Mouse (Mus musculus) adrenal gland, postnatal 25 days (tissue): ENCODE data around the gene Cfl1. TPM values are rescaled to one million over a fixed set of nuclear protein-coding genes. Genes with fewer than 3 reads are reported as not detected.
"Not testable (repeated sequence)": the region's sequence is repeated elsewhere in the genome, so short reads cannot be mapped to it uniquely, and the experiment has no call there.

Experiments
- DNase-seq: peaks from one replicate; pipeline ENCODE4 v3.0.0; 2021; ENCODE audit warnings: mixed read lengths
- total RNA-seq: library from RNA; stranded (reverse); gene quantifications from 2 replicates; pipeline ENCODE4 v1.2.3, GENCODE M21; 2021

Gene Cfl1
- total RNA-seq, 1 experiment from 2014 or later, result 625 TPM

DNA sequence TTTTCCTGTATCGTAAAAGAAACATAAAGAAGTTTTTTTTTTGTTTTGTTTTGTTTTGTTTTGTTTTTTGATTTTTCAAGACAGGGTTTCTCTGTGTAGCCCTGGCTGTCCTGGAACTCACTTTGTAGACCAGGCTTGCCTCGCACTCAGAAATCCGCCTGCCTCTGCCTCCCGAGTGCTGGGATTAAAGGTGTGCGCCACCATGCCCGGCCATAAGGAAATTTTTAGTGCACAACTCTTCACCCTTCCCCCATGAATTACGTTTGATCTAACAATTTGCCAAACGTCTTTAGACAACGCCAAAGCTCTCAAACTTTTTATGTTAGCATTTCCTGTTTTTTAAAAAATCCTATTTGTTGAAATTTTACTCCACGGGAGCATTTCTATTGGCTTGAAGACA, 534 bp upstream of the Cfl1 start:
- not testable (repeated sequence) for DNase-seq

DNA sequence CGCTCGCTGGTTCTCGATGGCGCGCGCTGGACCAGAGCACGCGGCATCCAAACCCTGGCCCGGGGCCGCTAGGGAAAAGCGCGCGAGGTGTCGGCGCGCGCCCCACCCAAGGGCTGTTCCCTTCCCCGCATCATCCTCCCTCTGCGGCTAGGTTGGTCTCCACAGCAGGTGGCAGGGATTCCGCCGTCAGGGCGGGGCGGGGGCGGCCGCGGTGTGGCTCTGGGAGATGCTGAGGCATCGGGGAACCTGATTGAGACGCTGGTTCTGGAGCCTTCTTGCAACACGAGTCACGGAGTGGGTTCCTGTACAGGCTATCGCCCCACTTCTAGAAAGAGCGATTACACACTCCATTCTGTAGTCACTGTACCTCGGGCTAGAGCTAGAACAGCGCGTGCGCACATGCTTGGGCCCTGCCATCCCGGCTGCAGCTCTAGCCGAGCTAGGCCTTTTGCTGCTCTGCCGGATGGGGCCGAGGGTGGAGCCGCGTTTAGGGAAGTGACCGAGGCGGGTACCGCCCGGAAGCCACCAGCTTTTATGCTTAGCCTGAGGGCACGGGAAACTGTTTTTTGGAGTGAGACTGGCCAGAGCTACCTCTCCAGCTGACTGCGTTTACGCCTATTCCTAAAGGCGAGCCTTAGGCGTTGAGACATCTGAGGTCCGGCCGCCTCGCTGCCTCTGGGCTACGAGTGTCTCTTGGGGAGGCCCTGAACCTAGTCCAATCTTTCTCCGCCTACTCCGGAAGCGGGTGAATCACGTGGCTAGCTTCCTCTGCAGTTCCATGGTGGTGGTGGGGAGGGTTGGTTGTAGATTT, 848 bp downstream of the Cfl1 start:
- peak; percentile 81 for DNase-seq

DNA sequence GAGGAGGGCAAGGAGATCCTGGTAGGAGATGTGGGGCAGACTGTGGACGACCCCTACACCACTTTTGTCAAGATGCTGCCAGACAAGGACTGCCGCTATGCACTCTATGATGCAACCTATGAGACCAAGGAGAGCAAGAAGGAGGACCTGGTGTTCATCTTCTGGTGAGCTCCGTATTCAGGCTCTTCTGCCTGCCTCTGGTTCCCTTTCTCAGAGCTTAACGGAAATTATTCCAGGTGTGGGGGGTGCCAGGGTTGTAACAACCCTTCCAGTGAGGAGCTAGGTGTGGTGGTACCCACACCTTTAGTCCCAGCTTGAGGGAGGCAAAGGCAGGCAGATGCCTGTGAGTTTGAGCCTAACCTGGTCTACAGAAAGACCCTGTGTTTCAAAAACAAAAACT, 2.4 kb downstream of the Cfl1 start:
- DNase-seq, result no peak

DNA sequence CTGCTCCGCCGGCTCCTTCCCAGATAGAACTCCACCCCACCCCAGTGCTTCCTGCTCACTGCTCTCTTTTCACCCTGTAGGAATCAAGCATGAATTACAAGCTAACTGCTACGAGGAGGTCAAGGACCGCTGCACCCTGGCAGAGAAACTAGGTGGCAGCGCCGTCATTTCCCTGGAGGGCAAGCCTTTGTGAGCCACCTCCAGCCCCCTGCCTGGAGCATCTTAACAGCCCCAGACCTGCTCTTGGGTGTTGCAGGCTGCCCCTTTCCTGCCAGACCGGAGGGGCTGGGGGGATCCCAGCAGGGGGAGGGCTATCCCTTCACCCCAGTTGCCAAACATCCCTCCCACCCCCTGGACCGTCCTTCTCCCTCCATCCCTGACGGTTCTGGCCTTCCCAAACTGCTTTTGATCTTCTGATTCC, 3.1 kb downstream of the Cfl1 start:
- not testable (repeated sequence) for DNase-seq

DNA sequence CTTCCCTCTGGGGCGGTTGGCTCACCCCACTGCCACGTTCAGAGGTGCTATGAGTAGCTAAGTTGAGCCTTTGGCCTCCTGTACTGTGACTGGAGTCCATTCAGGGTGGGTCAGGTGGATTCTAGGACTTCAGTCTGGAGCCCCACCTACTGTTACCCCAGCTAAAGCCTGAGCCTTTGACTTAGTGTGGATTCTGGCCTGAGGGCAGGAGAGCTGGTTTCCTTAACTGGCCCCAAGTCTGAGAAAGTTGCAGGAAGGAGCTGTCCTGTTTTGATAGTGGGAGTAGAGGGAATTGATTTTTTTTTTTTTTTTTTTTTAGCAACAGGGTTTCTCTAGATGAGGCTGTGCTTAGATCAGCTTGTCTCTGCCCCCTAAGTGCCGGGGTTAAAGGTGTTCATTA, 4.1 kb downstream of the Cfl1 start:
- no peak for DNase-seq

DNA sequence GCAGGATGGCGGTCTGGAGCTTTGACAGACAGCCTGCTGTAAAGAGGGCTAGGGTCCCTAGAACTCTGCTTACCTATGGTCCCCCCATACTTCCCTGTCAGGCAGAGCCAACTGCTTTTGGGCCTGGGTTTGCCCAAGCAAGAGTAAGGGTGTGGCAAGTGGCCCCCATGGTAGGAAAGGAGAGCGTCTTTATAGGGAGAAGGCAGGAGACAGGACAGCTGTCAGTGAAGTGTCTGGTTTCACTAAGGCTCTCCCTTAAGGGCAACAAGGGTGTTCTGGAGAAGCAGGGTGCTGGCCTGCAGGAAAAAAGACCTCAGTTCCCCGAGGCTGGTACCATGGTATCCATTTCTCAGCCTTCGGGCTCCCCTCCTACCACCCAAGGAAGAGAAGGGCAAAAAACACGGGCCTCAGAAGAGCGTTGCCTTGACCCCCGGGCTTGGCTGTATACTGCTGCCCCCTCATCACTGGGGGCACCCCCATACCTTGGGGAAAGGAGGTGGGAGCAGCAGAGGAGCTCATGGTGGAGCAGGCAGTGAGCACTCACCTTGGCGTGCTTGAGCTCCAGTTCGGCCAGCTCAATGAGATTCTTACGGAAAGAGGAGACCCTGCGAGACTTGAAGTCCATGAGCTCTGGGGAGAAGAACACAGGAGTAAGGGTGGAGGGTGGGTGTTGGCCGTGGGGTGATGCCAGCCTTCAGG, 5.2 kb downstream of the Cfl1 start:
- no peak for DNase-seq

DNA sequence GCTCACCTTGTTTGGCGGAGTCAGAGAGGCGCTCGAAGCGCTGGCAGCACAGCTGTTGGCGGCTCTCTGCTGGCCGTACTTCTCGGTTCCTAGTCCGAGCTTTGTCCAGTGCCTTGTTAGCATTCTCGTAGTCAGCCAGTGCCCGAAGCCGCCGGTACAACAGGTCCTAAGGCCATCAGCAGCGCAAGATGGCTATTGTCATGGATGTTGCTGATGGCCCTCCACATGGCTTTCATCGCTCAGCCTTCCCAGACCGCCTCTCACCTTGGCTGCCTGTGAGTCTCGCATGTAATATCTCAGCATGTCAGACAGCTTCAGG, 5.8 kb downstream of the Cfl1 start:
- DNase-seq, result no peak

DNA sequence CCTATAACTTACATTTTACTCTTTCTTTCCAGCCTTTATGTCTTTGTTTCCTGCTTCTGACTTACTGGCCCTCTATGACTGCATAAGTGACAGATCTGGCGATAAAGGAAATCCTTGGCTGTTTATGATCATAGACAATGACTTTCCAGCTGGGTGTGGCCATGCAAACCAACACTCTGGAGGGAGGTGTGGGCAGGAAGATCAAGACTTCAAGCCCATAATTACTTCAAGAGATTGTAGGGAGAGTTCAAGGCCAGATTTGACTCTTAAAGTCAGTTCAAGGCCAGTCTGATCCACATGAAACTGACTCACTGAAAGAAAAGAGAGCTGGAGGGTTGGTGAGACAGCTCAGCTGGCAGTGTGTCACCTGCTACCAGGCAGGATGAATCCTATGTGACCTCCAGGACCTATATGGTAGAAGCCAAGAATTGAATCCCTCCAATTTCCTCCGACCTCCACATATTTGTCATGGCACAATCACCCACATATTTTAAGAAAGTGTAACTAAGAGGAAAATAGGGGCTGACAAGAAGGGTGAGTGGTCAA, 10.1 kb downstream of the Cfl1 start:
- no peak for DNase-seq

DNA sequence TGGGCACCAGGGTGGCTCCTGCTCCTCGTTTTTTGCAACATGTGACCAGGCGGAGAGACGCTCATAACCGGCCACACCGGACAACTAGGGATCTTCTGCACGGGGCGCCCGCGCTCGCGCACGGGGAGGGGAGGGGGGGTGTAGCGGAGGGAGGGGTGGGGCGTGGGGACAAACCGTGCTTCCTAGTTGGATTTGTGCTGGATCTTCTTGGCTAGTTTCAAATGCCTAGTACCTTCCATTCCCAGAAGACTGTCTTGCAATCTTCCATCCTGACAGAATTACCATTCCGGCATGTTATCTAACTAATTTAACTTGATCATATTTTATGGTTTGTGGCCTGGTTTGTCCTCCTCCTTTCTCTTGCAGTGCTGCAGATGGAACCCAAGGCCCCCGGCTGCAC, 13.4 kb downstream of the Cfl1 start, which contains the start of gene 1700020D05Rik:
TSS of gene 1700020D05Rik (minus strand) at position 101 of the 400 bp plus-strand sequence.
- DNase-seq, result no peak

DNA sequence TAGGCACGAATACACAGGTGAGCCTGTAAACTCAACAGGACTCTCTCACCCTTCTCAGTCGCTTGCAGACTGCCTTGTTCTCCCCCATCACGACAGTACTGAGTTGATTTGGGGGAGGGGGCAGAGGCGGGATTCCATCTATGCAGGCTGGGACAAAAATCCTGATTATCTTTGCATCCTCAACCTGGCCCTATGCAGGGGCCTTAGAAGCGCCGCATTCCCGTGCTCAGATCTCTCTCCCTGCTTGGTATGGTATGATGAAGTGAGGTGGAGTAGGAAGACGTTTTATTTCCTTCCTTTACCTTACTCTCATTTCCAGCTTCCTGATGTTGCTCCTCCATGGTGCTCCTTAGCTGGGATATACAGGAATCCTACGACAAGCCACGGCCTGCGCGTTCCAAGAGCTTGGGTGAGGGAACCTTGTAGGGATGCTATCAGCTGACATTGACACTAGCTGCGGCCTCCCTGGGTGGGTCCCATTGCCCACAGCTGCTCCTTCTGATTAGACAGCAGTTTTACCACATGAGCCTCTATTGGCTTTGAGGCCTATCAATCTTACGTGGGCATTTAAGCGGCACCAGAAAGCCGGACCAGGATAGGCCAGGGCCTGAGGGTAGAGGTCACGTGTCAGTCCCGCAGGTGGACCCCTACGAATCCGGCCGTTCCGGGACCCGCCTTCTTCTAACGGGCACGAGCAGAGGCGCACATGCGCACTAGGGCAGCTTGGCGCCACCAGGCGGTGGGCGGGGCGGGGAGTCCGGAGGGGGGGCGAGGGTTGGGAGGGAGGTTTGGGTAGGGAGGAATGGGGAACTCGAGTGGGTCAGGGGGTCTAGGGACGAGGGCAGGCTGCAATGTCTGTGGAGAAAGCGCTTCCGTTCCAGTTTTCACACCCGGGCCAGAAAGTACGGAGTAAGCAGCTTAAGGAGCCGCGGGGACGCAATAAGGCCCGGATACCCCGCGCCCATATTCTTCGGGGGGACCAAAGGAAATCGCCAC, 20.1 kb downstream of the Cfl1 start, which contains the start of gene Snx32:
TSS of gene Snx32 (minus strand) at position 508 of the 996 bp plus-strand sequence.
- peak; percentile 98 for DNase-seq

DNA sequence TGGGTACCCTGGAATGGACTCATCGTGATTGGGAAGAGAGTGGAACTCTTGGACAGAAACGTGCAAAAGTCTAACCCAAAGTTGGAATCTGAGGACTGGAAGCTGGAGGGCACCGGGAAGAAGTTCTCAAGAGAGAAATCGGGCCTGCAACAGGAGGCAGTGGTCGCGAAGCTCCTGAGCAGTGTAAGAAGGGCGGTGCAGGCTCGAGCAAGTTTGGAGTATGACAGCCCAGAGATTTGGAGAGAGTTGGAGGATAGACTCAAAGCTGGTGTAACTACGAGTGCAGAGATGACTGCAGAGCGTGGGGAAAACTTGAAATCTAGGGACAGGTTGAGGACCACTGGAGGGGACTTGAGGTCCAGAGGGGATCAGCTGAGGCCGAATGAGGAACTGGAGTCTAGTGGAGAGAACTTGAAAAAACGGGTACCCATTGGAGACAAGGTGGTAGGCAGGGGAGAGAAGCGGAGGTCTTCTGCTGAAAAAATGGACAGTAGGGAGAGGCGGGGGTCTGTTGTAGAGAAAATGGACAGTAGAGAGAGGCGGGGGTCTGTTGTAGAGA, 20.9 kb downstream of the Cfl1 start:
- DNase-seq, result no peak

DNA sequence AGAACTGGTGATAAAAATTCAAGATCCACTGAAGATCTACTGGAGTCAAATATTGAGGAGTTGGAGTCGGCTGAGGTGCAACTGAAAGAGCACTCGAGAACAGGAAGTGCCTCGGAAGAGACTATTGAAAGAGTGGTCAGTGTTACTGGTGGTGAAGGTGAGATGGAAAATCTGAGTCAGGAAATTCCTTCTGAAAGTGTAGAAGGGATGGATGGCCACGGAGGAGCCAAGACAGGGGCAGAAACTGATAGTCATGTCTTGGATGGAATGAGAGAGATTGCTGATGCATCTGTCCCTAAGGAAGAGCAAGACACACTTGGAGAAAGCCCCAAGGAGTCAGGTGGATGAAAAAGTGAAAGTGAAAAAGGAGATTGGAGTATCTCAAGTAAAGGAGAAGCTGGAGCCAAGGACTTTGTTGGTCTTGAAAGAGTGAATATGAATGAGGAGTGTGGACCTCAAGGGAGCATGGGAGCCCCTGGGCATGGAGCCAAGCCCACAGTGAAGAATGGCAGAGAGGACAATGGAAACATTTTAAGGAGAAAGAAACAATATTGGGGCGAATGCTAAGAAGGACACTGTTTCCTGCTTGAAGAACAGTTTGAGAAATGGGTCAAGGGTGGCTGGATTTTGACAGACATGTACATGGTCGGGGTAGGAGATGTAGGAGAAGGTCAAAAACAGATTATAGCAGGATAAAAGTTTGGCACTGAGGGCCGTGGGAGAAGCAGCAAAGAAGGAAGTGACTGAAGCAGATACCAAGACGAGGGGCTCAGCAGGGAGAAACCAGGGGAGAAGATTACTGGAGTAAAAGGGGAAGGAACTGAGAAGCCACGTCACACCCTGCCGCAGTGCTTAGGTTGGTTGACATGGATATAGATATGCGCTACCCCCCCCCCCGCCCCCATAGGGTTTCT, 22.1 kb downstream of the Cfl1 start:
- no peak for DNase-seq

DNA sequence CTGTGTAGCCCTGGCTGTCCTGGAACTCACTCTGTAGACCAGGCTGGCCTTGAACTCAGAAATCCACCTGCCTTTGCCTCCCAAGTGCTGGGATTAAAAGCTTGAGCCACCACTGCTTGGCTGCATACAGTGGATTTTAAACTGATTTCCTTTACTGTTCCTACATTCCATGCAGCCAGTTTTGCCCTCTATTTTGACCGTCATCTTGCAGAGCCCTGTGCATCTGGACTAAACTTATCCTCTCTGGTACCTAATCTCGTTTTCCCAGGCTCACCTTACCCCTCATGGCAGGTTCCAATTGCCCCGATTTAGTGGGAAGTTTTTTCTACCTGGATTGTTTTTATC, 22.7 kb downstream of the Cfl1 start:
- no peak for DNase-seq

DNA sequence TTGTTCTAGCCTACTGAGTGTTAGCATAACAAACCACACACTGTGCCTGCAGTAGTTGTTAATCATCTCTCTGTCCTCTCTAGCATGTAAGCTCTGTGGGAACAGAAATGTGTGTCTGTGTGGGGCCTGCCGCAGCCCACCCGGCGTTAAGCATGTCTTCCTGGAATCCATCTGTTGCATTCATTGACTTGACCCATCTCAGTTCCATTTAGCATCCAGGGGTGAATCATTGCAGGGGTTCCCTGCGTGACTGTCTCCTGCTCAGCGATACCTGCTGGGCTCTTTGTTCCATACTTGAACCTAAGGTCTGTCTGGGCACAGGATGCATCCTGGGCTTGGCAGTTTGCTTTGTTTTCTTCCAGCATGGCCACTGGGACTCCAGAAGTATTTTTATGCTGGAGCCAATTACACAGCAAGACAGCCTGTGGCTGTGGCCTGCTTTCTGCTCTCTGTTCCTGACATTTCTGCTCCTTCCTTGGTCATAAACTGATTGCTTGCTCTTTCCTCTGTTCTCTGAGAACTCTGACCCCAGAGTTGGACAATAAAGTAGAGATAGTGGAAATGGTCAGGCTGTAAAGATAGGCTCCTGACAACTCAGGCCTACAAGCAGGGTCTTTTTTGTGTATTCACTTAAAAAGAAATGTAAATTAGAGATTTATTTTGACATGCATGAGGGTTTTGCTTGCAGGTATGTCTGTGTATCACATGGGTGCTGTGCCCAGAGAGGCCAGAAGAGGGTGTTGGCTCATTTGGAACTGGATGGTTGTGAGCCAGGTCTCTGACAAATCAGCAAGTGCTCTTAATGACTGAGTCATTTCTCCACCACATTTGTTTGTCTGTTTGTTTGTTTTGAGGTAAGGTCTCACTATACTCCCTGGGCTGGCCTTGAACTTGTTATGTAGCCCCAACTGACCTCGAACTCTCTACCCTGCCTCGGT, 25.9 kb downstream of the Cfl1 start:
- no peak for DNase-seq

DNA sequence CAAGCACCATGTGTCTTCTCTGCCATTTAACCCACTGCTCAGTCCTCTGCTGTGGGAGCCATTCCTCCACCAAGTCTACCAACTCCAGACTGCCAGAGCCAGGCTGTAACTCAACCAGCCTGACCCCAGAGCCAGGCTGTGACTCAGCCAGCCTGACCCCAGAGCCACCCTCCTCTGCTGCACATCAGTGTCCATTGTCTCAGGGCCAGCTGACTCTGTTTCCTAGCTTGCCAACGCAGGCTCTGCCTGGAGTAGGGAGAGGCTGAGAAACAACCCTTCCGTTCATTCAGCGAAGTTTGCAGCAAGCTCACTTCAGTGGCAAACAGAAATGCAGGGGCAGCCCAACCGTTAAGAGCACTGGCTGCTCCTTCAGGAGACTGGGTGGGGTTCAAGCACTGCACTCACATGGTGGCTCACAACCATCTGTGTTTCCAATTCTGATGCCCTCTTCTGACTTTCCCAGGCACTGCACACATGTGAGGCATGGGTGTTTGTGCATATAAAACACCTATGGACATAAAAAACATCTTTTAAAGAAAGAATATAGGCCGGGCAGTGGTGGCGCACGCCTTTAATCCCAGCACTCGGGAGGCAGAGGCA, 26.8 kb downstream of the Cfl1 start:
- peak; percentile 31 for DNase-seq

DNA sequence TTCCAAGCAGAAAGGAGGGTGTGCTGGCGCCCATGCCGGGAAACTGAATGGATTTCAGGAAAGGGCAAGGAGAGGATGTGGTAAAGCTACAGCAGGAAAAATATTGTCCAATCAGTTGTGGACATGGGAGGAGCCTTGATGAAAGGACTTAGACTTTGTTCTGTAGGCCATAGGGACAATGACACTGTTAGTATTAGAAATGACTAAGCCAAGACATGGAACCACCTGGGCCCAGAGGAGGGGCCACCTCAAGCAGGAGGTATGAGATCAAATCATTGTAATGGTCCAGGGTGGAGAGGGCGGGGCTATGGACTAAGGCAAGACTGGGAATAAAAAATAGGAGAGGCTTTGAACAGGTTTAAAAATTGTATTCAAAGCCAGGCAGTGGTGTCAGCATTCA, 28.5 kb downstream of the Cfl1 start:
- DNase-seq, result no peak

DNA sequence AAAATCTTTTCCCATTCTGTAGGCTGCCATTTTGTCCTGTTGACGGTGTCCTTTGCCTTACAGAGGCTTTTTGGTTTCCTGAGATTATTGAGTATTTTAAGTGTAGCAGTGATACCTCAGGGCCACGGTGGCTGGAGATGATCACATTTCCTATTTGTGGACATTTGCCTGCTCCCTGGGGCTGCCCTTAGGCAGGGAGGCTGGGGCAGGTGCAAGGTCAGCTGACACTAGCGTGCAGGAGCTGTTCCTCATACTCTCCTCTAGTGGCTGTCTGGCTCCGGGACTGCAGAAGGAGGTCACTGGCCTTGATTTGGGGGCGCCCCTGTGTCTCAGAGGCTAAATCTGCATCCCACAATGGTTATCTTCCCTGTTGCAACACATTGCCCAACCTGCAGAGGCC, 34.9 kb downstream of the Cfl1 start:
- DNase-seq, result no peak

DNA sequence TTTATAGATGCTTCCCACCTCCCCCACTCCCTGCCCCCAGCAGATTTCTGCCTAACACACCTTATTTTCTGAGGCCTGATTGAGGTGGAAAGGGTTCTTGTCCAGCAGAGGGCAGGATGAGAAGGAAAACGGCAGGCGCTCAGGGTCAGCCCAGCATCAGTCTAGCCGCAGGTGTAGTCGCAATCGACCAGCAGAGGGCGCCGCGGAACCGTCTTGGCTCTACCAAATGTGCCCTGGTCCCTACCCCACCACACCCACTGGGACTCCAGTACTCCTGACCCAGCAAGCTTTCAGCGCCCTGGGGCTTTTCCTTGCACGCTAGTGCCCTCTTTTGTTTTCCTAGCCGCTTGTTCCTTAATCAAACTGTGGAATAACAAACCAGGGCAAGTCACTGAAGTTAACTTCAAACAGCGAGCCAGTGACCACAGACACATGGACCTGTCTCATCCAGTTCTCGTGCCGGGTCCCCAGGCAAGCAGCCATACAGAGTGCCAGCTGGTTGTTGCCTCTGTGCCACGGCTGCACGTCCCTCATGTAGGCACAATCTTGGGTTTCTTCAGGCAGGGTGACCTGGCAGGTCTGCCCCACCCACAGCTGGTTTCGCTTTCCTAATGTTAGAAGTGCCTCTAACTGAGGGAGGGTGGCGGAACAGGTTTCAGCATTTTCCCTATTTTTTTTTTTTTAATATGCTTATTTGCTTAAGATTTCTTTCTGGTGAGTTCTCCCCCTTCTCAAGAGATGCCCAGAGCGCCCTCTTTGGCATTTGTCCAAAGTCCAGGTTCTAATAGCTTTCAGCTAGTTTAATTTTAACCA, 39.3 kb downstream of the Cfl1 start:
- DNase-seq, result peak; percentile 98
